Mouse (Mus musculus) frontal cortex, postnatal 10 days (tissue): ENCODE measurements around the gene Col20a1.

Source experiments
- DNase-seq, 2 experiments: peaks; one replicate each; pipeline ENCODE4 v3.0.0; 2022; ENCODE audit warnings: low spot score in 2 of 2, mixed read lengths in 1 of 2

Col20a1 gene

GRCm38 (mm10) chr2:180994360-180994759 is 8.0 kb downstream of the Col20a1 start:
- no peak for DNase-seq

- DNase-seq, result no peak
These were observed 9.1 kb downstream of the Col20a1 start for GRCm38 (mm10) chr2:180995457-180995856.

DNA sequence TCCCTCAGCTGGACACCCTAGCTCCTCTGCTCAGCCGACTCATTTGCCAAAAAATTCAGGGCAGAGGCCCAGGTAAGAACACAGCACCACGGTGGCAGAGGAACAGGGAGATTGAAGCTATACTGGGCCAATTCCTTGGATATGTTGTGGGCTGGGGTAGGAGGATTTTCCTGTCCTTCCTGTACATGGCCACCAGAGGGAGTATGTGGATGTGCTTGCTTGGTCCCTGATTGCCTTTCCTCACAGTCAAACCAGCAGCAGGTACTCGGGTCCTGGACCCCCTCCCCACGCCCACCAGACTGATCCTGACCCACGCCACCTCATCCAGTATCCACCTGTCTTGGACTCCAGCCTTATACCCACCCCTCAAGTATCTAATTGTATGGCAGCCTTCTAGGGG is 10.1 kb downstream of the Col20a1 start:
- DNase-seq, result peak in 1 of 2 experiments; percentile 49

- DNase-seq, result no peak
These were observed 10.6 kb downstream of the Col20a1 start for GRCm38 (mm10) chr2:180996905-180997304.

DNA sequence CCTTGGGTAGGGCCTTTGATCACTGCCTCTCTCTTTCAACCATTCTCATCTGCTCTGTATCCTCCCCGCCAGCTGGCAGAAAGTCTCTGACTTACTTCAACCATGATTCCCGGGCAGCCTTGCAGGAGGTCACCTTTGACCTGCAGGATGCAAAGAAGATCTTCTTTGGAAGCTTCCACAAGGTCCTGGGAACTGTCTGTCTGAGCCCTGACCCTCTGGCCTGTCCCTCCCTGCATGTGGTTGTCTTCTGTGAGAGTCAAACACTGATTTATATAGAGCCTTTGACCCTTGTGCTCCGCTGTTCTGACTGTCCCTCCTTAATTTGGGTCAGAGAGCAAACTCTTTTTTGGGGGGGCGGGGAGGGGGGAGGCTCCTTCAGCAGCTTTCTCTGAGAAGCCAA is 20.7 kb downstream of the Col20a1 start:
- no peak for DNase-seq

GRCm38 (mm10) chr2:181008339-181008738 is 22.0 kb downstream of the Col20a1 start:
- no peak for DNase-seq

DNA sequence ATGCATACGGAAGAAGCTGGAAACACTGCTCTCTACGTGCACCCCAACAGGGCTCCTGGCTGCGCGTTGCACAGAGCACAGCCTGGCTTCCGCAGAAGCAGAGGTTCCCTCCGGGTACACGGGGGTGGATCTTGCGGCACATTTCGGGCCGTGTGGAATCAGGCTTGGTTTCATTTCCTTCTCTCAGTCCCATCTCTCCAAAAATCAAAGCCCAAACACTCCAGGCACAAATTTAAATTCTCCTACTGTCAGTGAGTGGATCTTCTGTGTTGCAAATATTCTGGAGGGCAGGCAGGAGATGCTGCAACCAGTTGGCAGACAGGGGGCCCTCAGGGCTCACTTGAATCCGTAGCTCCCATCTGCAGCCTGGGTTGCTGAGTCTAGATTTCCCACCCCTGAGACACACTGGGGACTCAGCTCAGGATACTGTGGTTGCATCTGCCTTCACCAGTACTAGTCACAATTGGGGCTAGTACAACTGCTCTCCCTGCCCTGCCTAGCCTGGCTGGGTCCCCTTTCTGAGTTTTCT is 45.1 kb downstream of the Col20a1 start:
- no peak for DNase-seq

GRCm38 (mm10) chr2:181032407-181032806 is 46.1 kb downstream of the Col20a1 start:
- no peak for DNase-seq

GRCm38 (mm10) chr2:181033310-181033709 is 47.0 kb downstream of the Col20a1 start:
- no peak for DNase-seq

DNA sequence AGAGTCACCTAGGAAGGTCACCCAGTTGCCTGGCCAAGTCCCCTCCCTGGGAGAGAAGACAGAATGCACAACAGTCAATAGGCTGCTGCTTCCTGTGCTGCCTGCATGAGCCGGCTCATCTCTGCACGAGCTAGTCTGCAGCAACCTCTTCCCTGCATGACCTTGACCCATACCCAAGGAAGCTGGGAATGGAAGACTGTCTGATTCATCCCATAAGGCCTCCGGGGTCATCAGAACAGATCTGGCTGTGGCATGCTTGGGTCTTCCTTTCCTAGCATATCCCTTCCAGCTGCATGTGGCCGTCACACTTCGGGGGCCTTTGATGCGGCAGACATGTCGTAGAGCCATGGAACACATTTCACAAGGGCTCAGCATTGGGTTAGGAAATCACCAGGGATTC is 48.9 kb downstream of the Col20a1 start:
- DNase-seq, result no peak

DNA sequence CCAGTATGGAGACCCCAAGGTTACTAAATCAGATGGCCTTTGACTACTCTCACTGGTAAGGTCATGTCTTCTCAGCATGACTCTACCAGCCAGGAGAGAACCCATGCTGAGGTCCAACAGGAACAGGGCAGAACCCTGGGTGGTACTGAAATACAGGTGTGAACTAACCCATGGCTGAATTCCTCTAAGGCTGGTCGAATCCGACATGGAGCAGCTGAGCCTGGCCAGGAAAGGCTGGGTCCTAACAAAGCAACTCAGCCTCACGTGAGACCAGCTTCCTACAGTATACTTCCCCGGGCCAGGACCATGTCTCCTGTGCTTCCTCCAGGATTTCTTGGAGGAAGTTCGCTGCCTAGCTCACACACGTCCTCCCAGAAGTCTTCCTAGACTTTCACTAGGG is 50.2 kb downstream of the Col20a1 start:
- no peak for DNase-seq

- peak in 1 of 2 experiments; percentile 34 for DNase-seq
These were observed 52.5 kb downstream of the Col20a1 start for GRCm38 (mm10) chr2:181038644-181039355.

- no peak for DNase-seq
These were observed 53.0 kb downstream of the Col20a1 start for GRCm38 (mm10) chr2:181039356-181039680.

DNA sequence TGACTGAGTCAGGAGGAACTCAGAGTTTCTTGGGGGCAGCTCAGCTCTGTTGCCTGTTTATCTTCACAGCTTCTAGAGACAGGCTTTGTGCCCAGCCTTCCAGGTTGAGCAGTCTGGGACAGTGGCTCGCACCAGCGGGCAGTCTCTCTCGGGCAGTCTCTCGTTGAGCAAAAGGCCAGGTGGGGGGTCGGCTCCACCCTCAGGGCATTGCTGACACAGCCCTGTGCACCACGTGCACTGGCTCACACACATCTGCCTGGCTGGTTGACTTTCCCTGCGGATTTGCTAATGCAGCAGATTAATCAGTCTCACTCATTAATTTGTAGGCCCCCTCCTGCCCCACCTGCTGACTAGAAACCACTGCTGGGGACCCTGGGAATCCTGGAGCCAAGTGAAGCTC is 55.6 kb downstream of the Col20a1 start:
- no peak for DNase-seq

- DNase-seq, result no peak
These were observed 56.0 kb downstream of the Col20a1 start for GRCm38 (mm10) chr2:181042376-181042775.

DNA sequence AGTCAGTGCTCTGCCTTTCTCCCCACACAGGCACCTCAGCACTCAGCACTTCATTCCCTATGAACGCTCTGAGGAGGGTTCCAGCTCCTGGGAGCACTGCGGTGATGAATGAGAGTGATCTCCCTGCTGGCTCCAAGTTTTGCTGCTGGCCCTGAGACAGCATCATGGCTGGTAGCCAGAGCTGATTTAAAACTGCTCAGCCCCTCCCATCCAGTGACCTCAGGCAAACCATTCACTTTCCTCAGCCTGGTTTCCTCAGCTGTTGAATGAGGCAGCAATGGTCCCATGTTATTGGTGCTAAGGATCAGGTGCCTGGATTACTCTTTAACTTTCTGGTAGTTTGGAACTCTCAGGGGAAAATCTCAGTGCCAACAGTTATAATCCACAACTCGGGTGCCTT is 57.1 kb downstream of the Col20a1 start, which contains the start of gene Chrna4:
Gene Chrna4, minus strand, starts transcription at position 110 of the 400 bp plus-strand sequence.
- no peak for DNase-seq

DNA sequence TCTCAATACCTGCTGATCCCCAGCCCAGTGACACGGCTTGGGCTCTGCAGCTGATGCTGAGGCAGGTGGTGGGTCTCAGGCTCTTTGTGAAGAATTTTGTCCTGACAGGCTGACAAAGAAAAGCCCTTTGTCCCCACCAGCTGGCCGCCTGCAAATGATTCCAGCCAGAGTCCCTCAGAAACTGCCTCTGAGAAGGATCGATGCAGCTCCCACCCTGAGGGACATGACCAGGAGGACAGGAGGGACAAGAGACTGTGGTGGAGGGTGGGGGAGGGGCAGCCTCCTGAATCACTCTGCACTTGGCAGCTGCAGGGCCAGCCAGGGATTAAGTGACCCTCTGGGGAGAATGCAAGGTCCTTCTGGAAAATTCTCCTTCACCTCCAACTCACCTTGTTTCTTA is 57.7 kb downstream of the Col20a1 start:
- no peak for DNase-seq

DNA sequence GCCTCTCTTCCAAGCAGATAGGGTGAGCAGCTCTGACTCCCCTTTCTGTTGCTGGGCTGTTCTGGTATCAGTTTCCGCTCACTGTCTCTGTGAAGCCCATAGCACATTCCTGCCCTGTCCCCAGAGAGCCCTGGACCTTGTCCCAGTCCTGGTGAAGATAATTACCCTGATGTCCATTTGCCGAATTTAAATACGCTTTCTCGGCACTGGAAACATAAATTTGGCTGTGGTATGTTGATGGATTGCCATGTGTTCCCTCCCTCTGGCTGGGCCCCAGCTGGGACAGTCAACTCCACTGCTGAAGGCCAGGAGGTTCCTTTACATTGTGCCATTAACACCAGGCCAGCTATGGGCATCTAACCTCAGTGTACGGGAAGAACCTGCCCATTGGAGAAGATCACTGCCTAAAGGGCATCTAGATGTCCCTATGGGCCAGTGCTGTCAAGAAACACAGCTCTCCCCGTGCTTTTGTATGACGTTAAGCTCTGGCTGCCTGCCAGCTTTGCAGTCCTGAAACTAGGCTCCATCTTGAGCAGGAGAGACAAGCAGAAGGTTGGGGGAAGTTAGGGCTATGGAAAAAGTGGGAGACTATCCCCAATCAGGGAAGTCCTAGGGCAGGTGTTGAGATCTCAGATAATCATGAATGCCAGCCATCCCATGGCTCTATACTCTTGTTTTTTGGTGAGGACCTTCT is 62.1 kb downstream of the Col20a1 start:
- no peak for DNase-seq

DNA sequence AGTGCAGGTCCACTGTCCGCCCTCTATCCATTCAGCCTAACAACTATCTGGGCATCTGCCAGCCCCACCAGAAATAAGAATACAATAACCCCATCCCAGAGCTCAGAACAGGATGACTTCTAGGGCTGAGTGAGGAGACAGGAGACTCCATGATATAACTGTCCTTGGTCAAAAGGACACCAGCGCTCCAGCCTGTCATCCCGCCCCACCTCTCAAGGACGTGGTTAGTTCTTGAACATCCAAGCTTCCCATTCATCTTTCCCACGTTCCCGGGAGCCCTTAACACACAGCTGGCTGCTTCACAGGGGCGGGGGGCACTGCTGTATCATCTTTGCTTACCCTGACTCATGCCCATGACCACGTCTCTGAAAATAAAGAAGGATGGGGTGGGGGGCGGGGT is 62.7 kb downstream of the Col20a1 start:
- no peak for DNase-seq

DNA sequence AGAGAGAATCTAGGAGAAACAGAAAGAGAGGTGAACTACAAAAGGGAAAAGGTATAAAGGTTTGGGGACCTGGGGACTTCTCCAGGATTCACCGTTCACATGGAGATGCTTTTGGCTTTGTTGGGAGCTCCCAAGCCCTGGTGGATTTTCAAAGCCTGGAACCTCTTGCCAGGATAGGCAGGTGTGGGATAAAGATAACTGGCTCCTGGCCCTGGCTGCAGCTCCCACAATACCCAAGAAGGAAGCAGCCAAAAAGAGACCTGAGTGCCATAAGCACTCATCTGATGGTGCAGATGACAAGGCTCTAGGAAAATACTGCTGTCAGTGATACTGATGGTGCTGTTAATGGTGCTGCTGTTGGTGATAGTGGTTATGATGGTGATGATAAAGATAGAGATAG is 65.8 kb downstream of the Col20a1 start:
- DNase-seq, result no peak

DNA sequence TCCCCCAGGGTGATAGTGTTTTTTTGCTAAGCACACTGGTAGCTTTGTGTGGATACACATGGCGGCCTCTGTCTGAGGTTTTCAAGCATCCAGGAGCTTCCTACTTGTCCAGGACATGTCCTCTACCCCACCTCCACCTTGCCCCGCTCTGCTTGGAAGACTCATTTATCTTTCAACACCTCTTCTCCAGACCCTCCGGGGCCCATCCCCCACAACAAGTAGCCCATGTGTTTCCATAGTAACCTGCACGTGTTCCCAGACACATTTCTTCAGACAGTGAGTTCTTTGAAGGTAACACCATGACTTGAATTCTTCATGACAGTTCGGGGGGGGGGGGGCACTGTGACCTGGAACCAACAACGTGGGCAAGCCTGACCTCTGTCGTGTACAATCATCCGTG is 71.0 kb downstream of the Col20a1 start:
- DNase-seq, result no peak

- no peak for DNase-seq
These were observed 71.9 kb downstream of the Col20a1 start for GRCm38 (mm10) chr2:181058193-181058592.

DNA sequence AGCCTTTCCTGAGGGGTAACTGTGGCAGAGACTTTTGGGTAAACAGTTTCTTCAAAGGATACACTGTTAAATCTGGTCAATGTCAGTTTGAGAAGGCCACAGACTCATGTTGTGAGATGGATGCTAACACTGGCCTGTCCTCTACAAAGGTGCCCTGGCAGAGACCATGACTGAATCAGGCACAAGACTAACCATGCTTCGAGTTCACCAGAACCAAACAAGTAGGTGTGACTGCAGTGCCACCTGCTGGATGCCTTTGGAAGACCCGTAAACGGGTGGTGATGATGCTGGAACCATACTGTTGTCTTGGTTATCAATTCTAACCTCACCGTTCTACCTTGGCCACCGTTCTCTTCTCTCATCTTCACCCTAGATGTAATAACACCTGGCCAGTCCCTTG is 73.8 kb downstream of the Col20a1 start:
- peak in 1 of 2 experiments; percentile 73 for DNase-seq
